Mouse (Mus musculus) midbrain, embryonic 16.5 days (tissue): ENCODE measurements around the gene Cst13. TPM values are rescaled to one million over a fixed set of nuclear protein-coding genes. Genes with fewer than 3 reads are reported as not detected.
"Not testable (repeated sequence)": the region's sequence is repeated elsewhere in the genome, so short reads cannot be mapped to it uniquely, and the experiment has no call there.

Source experiments
- ATAC-seq: fragments of 200-750 bp; cut with Nextera tagmentation; 2 replicates; pipeline ENCODE4 v1.8.0; 2017; ENCODE audit warnings: moderate TSS enrichment
- H3K27ac ChIP-seq: fragments of 300-500 bp; sonication (generic); 2 replicates; pipeline ENCODE4 v1.5.1; 2014; ENCODE audit warnings: mild to moderate bottlenecking, low read length, mixed read lengths
- H3K27me3 ChIP-seq: fragments of 300-500 bp; sonication (generic); 2 replicates; pipeline ENCODE4 v1.6.1; 2014; ENCODE audit warnings: low read depth, low read length, mixed read lengths; ENCODE audit not compliant: control insufficient read depth, insufficient read depth
- H3K36me3 ChIP-seq: fragments of 300-500 bp; sonication (generic); 2 replicates; pipeline ENCODE4 v1.6.1; 2014; ENCODE audit warnings: mild to moderate bottlenecking, low read length, moderate library complexity, mixed read lengths; ENCODE audit not compliant: control insufficient read depth, insufficient read depth
- H3K4me1 ChIP-seq: fragments of 300-500 bp; sonication (generic); 2 replicates; pipeline ENCODE4 v1.6.1; 2014; ENCODE audit warnings: mild to moderate bottlenecking, low read length, mixed read lengths; ENCODE audit not compliant: control insufficient read depth, insufficient read depth
- H3K4me2 ChIP-seq: fragments of 300-500 bp; sonication (generic); 2 replicates; pipeline ENCODE4 v1.6.1; 2014; ENCODE audit warnings: mild to moderate bottlenecking, low read length, mixed read lengths
- H3K4me3 ChIP-seq: fragments of 300-500 bp; sonication (generic); 2 replicates; pipeline ENCODE4 v1.5.1; 2014; ENCODE audit warnings: low read depth, mild to moderate bottlenecking, low read length, moderate library complexity, mixed read lengths
- H3K9ac ChIP-seq: fragments of 300-500 bp; sonication (generic); 2 replicates; pipeline ENCODE4 v1.6.1; 2014; ENCODE audit warnings: low read depth, low read length, mixed read lengths
- H3K9me3 ChIP-seq: fragments of 300-500 bp; sonication (generic); replicated peaks from 2 replicates; pipeline ENCODE4 v1.6.1; 2014; ENCODE audit warnings: mild to moderate bottlenecking, low read length, mixed read lengths; ENCODE audit not compliant: control insufficient read depth, poor library complexity, severe bottlenecking
- WGBS: fragments of 180-500 bp; shearing (Covaris S2); extraction: QIAGEN DNeasy Blood & Tissue Kit; methylation state at CpG from one replicate; pipeline ENCODE4 v1.1.7; 2014; 5-methylcytosine and 5-hydroxymethylcytosine counted together
- polyA plus RNA-seq: library from polyadenylated mRNA; unstranded; fragments of >200 nt; fragmentation: Nextera tagmentation; extraction: Ambion mirVana; gene quantifications from 2 replicates; pipeline ENCODE4 v1.2.1, GENCODE M21; 2015

Cst13 gene
- polyA plus RNA-seq = not detected in 2 replicates

- Histone ChIP-seq H3K4me1 (no peaks in the 10 kb centered on the region), H3K9ac (no peak within 1 kb of the TSS), H3K9me3 (no peaks in the 10 kb centered on the region), H3K4me2 (no peak within 1 kb of the TSS), H3K27ac (no peak within 1 kb of the TSS), H3K36me3 (no peaks in the 10 kb centered on the region), H3K27me3 (no peaks in the 10 kb centered on the region), H3K4me3 (no peak within 1 kb of the TSS)
- ATAC-seq = no peak
Measured at GRCm38 (mm10) chr2:148819909-148820308, at the start of gene Cst13. Cst13 (plus strand) TSS chr2:148820081.

- H3K27me3 ChIP-seq, H3K4me3 ChIP-seq, ATAC-seq, H3K27ac ChIP-seq, H3K4me2 ChIP-seq, H3K9ac ChIP-seq, H3K36me3 ChIP-seq, H3K9me3 ChIP-seq, H3K4me1 ChIP-seq: not testable (repeated sequence)
- 83% methylated on average over 4 of the region's 4 CpGs for WGBS
Measured at GRCm38 (mm10) chr2:148771397-148771796, 48.5 kb upstream of the Cst13 start, which contains the start of gene Cst11. Cst11 (minus strand) TSS chr2:148771497.

- no peaks in the 10 kb centered on the region for H3K27me3 ChIP-seq
- no peaks in the 10 kb centered on the region for H3K9me3 ChIP-seq
- no peak within 1 kb of the TSS for H3K4me2 ChIP-seq
- ATAC-seq = no peak
- no peaks in the 10 kb centered on the region for H3K4me1 ChIP-seq
- no peak within 1 kb of the TSS for H3K9ac ChIP-seq
- 0% methylated on average over 1 of the region's 1 CpGs for WGBS
- H3K36me3 ChIP-seq = no peaks in the 10 kb centered on the region
- no peak within 1 kb of the TSS for H3K4me3 ChIP-seq
- H3K27ac ChIP-seq = no peak within 1 kb of the TSS
Measured at GRCm38 (mm10) chr2:148781709-148782108, 38.2 kb upstream of the Cst13 start, which contains the start of gene 8030411F24Rik. 8030411F24Rik (plus strand) TSS chr2:148782009.

- Histone ChIP-seq H3K27me3 (no peaks in the 10 kb centered on the region), H3K27ac (no peak within 1 kb of the TSS), H3K4me2 (no peak within 1 kb of the TSS), H3K9ac (no peak within 1 kb of the TSS), H3K36me3 (no peaks in the 10 kb centered on the region), H3K9me3 (no peaks in the 10 kb centered on the region), H3K4me1 (no peaks in the 10 kb centered on the region), H3K4me3 (no peak within 1 kb of the TSS)
- 95% methylated on average over 6 of the region's 6 CpGs for WGBS
- no peak for ATAC-seq
Measured at GRCm38 (mm10) chr2:148789142-148789541, 30.7 kb upstream of the Cst13 start, which contains the start of gene Cst12. Cst12 (plus strand) TSS chr2:148789361.

- H3K27me3 ChIP-seq = no peaks in the 10 kb centered on the region
- no peaks in the 10 kb centered on the region for H3K36me3 ChIP-seq
- no peaks in the 10 kb centered on the region for H3K9me3 ChIP-seq
- no peak within 1 kb of the TSS for H3K9ac ChIP-seq
- no peak within 1 kb of the TSS for H3K4me3 ChIP-seq
- no peak within 1 kb of the TSS for H3K27ac ChIP-seq
- H3K4me1 ChIP-seq = no peaks in the 10 kb centered on the region
- 93% methylated on average over 1 of the region's 1 CpGs for WGBS
- no peak within 1 kb of the TSS for H3K4me2 ChIP-seq
- ATAC-seq = no peak
Measured at GRCm38 (mm10) chr2:148798485-148798884, 21.4 kb upstream of the Cst13 start, which contains the start of gene Cst8. Cst8 (plus strand) TSS chr2:148798785.

GRCm38 (mm10) chr2:148801491-148801921 lies 18.4 kb upstream of the Cst13 start:
- ATAC-seq = no peak

GRCm38 (mm10) chr2:148806696-148807095 lies 13.2 kb upstream of the Cst13 start:
- Histone ChIP-seq H3K27me3 (no peaks in the 10 kb centered on the region), H3K4me3 (no peak overlapping the region), H3K4me2 (no peak overlapping the region), H3K4me1 (no peaks in the 10 kb centered on the region), H3K27ac (no peak overlapping the region), H3K9ac (no peak overlapping the region), H3K36me3 (no peaks in the 10 kb centered on the region), H3K9me3 (no peaks in the 10 kb centered on the region)
- 84% methylated on average over 6 of the region's 6 CpGs for WGBS
- ATAC-seq = no peak

More at GRCm38 (mm10) chr2:148801491-148801921, 18.4 kb upstream of the Cst13 start:
- Histone ChIP-seq H3K4me2 (no peak overlapping the region), H3K36me3 (no peaks in the 10 kb centered on the region), H3K9ac (no peak overlapping the region), H3K27me3 (no peaks in the 10 kb centered on the region), H3K9me3 (no peaks in the 10 kb centered on the region), H3K27ac (no peak overlapping the region), H3K4me1 (no peaks in the 10 kb centered on the region), H3K4me3 (no peak overlapping the region)
- WGBS = 71% methylated on average over 3 of the region's 3 CpGs

GRCm38 (mm10) chr2:148825986-148826385 lies 6.1 kb downstream of the Cst13 start:
- no peaks in the 10 kb centered on the region for H3K36me3 ChIP-seq
- H3K9me3 ChIP-seq = no peaks in the 10 kb centered on the region
- WGBS = 70% methylated on average over 1 of the region's 1 CpGs
- ATAC-seq = no peak
- H3K4me2 ChIP-seq = no peak overlapping the region
- H3K27me3 ChIP-seq = no peaks in the 10 kb centered on the region
- H3K4me1 ChIP-seq = no peaks in the 10 kb centered on the region
- H3K4me3 ChIP-seq = no peak overlapping the region
- H3K27ac ChIP-seq = no peak overlapping the region
- H3K9ac ChIP-seq = no peak overlapping the region

- Histone ChIP-seq H3K4me2 (no peak within 1 kb of the TSS), H3K27me3 (no peaks in the 10 kb centered on the region), H3K36me3 (no peaks in the 10 kb centered on the region), H3K9ac (no peak within 1 kb of the TSS), H3K4me1 (no peaks in the 10 kb centered on the region), H3K4me3 (no peak within 1 kb of the TSS), H3K27ac (no peak within 1 kb of the TSS), H3K9me3 (no peaks in the 10 kb centered on the region)
- WGBS = 70% methylated on average over 4 of the region's 4 CpGs
- no peak for ATAC-seq
Measured at GRCm38 (mm10) chr2:148834912-148835311, 15.0 kb downstream of the Cst13 start, which contains the start of gene Cst9. Cst9 (plus strand) TSS chr2:148835147.
